Mouse (Mus musculus) CD4-positive naive resting alpha-beta T cell, adult 57 days (primary cell): ENCODE data around the gene Cenps. TPM values are rescaled to one million over a fixed set of nuclear protein-coding genes. Genes with fewer than 3 reads are reported as not detected.

Experiments
- total RNA-seq: library from RNA; stranded (reverse); gene quantifications from one replicate; pipeline ENCODE4 v1.2.4, GENCODE M21; 2023

Gene Cenps
- total RNA-seq: 9.7 TPM

DNA sequence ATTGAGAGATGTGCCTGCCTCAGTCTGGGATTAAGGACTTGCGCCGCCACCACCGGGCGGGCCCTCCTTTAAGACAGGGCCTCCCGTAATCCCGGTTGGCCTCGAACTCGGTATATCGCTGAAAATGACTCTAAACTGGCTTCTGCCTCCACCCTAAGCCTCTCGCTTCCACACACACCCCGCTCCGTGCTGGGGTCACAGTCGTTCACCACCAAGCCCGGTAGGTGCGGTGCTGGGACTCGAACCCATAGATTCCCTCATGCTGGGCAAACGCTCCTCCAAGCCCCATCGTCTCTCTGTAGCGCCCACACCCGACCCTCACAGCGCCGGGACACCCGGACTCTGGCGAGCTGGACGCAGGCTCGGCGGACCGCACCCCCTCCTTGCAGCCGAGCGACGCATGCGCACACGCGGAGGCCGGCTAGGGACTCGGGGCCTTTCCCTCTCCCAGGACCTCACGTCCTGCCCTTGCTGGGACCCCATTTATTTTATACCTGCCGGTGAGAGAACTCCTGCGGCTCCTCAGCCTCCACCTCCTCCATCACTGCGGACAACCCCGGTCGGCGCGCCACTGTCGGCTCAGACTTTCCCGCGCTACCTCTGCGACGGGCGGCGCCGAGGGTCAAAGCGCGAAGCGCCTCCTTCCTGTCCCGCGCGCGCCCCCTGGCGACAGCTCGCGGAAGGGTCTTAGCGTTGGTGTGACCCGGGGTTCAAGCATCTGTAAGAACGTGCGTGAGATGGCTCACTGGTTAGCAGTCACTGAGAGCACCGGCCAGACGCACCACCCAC lies at the start of gene Cenps:
Gene Cenps, minus strand, starts transcription at position 648 of the 789 bp plus-strand sequence.

DNA sequence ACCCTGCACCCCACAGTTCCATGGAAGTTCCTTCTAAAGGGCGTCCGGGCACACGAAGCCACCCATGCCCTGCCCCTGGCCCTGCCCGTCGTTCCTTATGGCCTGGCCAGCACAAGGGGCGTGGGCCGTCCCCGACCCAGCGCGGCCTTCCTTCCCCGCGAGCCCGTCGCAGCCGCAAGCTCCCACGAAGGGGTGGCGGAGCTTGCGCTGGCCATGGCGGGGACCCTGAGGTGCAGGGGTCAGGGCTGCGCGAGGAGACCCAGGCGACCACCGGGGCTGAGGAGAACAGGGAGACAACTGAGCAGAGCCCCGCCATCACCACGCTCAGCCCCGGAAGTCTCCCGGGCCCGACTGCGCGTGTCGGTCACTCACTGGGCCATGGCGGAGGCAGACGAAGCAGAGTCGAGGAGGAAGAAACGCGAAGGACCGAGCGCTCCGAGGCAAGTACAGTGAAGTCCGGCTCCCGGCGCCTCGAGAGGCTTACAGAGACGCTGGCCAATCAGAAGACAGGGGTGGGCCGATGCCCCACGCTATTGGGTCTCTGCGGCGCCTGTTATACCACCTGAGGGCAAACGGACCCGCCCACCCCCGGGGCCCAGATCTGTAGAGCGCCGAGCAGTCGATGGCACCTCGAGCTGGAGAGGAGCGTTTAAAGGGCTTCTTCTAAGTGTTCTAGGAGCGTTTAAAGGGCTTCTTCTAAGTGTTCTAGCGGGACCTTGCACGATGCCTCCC lies 29.0 kb upstream of the Cenps start, which contains the start of gene Pgd:
Gene Pgd, minus strand, starts transcription at position 557 of the 732 bp plus-strand sequence.

DNA sequence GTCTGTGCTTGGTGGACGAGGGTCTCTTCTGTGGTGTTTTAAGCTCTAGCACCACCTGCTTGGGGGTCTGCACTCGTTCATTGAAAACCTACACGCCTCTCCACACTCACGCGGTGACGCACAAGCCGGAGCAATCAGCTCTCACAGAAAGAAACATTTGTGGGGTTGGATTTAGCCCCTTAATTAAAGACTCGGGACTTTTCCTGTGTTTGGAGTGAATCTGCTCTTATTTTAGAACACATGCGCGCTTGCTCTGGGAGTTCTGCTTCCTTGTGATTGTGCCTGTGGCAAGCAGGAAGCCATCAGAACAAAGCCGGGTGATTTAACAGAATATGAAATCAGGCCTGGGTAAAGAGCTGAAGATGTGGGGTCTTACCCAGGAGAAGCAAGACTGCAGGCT lies 10.8 kb downstream of the Cenps start, which contains the start of gene Cort:
Gene Cort, minus strand, starts transcription at position 101 of the 400 bp plus-strand sequence.

DNA sequence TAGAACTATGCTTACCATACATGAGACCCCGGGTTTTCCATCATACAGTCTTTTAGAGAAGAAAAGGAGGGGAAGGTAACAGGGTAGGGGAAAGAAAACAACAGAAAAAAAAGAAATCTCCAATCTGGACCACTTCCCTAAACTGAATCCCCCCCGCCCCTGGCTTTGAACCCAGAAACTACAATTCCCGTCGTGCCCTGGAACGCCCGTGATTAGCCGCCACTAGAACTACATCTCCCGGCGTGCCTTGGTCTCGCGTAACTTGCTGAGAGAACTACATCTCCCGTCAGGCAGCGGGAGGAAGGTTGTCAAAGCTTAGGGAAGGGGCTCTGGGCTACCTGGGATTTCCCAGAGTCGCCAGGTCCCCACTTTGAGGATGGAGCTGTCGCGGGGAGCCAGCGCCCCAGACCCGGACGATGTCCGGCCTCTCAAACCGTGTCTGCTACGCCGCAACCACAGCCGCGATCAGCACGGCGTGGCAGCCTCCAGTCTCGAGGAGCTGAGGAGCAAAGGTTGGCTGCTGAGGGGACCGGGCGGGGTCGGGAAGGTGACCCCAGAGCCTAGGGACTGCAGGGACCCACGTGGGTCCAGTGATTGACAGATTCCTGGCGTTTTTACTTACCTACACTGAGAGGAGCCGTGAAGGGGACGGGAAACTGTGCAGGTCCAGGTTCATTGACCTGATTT lies 33.4 kb downstream of the Cenps start, which contains the start of gene Dffa:
Gene Dffa, plus strand, starts transcription at position 272 of the 687 bp plus-strand sequence.

DNA sequence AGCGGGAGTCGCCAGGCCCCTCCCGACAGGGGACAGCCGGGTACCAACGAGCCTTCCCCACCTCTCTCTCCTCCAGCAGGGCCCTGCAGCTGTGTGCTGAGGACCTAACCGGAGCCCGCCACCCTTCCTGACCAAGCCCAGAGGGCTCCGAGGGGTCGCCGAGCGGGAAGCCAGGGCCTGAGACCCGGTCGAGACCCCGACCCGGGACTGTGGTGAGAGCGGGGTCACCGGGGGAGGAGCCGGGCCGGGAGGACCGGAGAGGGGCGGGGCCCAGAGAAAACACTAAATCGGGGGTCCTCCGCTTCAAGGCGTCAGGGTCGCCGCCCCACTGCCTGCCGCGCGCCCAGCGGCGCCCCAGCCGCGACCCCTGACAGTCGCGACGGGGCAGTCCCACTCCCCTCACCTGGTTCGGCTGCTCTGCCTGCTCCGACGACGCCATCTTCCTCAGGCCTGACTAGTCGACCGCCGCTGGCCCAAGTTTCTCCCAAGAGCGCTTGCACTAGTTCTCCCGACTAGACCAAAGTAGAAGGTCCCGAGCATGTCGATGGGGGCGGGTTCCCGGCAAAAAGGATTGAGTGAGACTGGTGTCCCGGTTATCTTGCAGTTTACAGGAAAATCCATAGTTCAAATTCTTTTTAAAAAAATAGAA lies 37.9 kb downstream of the Cenps start, which contains the start of gene Pex14:
Gene Pex14, minus strand, starts transcription at position 508 of the 649 bp plus-strand sequence.

Other genes with a start within 250 kb of the Cenps start
- gene Pex14, start 37.8 kb downstream of the Cenps start, total RNA-seq: 35.1 TPM
- 23.0 TPM for gene Dffa, start 33.5 kb downstream of the Cenps start, total RNA-seq
- 1.6 TPM for gene Cort, start 10.9 kb downstream of the Cenps start, total RNA-seq
- gene Pgd, start 29.1 kb upstream of the Cenps start, total RNA-seq: 48.3 TPM
- 73.0 TPM for gene Kif1b, start 170.1 kb upstream of the Cenps start, total RNA-seq